Mouse (Mus musculus) kidney, postnatal 4 days (tissue): ENCODE measurements around the gene Ifna13.
A peak's percentile ranks its signal among the peaks of the same experiment; 100 is the strongest.

Experiments used
- DNase-seq, 2 experiments: peaks; one replicate each; pipeline ENCODE4 v3.0.0; 2021; ENCODE audit warnings: mixed read lengths in 2 of 2

Gene Ifna13

GRCm38 (mm10) chr4:88644359-88644758, at the start of gene Ifna13:
TSS of gene Ifna13 (minus strand) at chr4:88644459.
- no peak for DNase-seq

- no peak for DNase-seq
Measured at GRCm38 (mm10) chr4:88693392-88693791, 49.1 kb upstream of the Ifna13 start.

- no peak for DNase-seq
Measured at GRCm38 (mm10) chr4:88692537-88692936, 48.3 kb upstream of the Ifna13 start.

GRCm38 (mm10) chr4:88691259-88691658, 47.0 kb upstream of the Ifna13 start, which contains the start of gene Ifnab:
TSS of gene Ifnab (minus strand) at chr4:88691359.
- DNase-seq, result no peak

- DNase-seq, result no peak
Measured at GRCm38 (mm10) chr4:88683812-88684211, 39.6 kb upstream of the Ifna13 start, which contains the start of gene Ifna2. TSS of gene Ifna2 (minus strand) at chr4:88683912.

- no peak for DNase-seq
Measured at GRCm38 (mm10) chr4:88681353-88681752, 37.1 kb upstream of the Ifna13 start.

- peak; percentile 38 to 41 for DNase-seq
Measured at GRCm38 (mm10) chr4:88680362-88680761, 36.1 kb upstream of the Ifna13 start.

GRCm38 (mm10) chr4:88676824-88677223, 32.6 kb upstream of the Ifna13 start, which contains the start of gene Ifna16:
TSS of gene Ifna16 (minus strand) at chr4:88676924.
- DNase-seq, result no peak

- DNase-seq, result peak; percentile 7 to 8
Measured at GRCm38 (mm10) chr4:88655461-88655860, 11.2 kb upstream of the Ifna13 start.

GRCm38 (mm10) chr4:88653644-88654043, 9.4 kb upstream of the Ifna13 start:
- no peak for DNase-seq

- no peak for DNase-seq
Measured at GRCm38 (mm10) chr4:88642526-88642925, 1.7 kb downstream of the Ifna13 start.

GRCm38 (mm10) chr4:88641077-88641831, 3.0 kb downstream of the Ifna13 start:
- peak; percentile 96 to 97 for DNase-seq

- DNase-seq, result no peak
Measured at GRCm38 (mm10) chr4:88640704-88641076, 3.6 kb downstream of the Ifna13 start.

GRCm38 (mm10) chr4:88634311-88634710, 9.9 kb downstream of the Ifna13 start, which contains the start of gene C87499:
TSS of gene C87499 (minus strand) at chr4:88634411.
- DNase-seq, result no peak

- no peak for DNase-seq
Measured at GRCm38 (mm10) chr4:88603276-88603675, 41.0 kb downstream of the Ifna13 start, which contains the start of gene Ifna12. TSS of gene Ifna12 (minus strand) at chr4:88603376.
